Mouse (Mus musculus): ENCODE data around the gene Runx3. TPM values are rescaled to one million over a fixed set of nuclear protein-coding genes. Genes with fewer than 3 reads are reported as not detected.
A peak's percentile ranks its signal among the peaks of the same experiment; 100 is the strongest.

Gene Runx3
- polyA plus RNA-seq, 1 experiment from 2014 or later, result 0.57 TPM

- Histone ChIP-seq H3K9ac (ENCODE audit: low read length) (no peak overlapping the region), H3K9me3 (ENCODE audit: control insufficient read depth, low read length) (no peaks in the 10 kb centered on the region; the same call in 1 of the 2 replicates), H3K27ac (replicated peaks; ENCODE audit: low read depth, low read length) (no peak overlapping the region), H3K4me3 (ENCODE audit: low read depth, low read length) (no peak overlapping the region), H3K27me3 (ENCODE audit: control insufficient read depth, insufficient read depth, low read length) (no peaks in the 10 kb centered on the region), H3K4me1 (ENCODE audit: control insufficient read depth, insufficient read depth, low read length) (no peaks in the 10 kb centered on the region), H3K4me2 (ENCODE audit: low read depth, severe bottlenecking) (no peak overlapping the region), H3K36me3 (ENCODE audit: control insufficient read depth, insufficient read depth, low read length) (no peaks in the 10 kb centered on the region)
- no peak for DNase-seq (ENCODE audit: low spot score)
- ATAC-seq (ENCODE audit: insufficient number of reproducible peaks, low FRiP score, low TSS enrichment, low read depth), result no peak
- WGBS, result 84% methylated on average over 8 of the region's 8 CpGs
Measured at GRCm38 (mm10) chr4:135197857-135198256, 77.4 kb downstream of the Runx3 start.

GRCm38 (mm10) chr4:135201771-135202170 is 81.3 kb downstream of the Runx3 start:
- peaks cover 9% of the 10 kb centered on the region; the same call in 1 of the 2 replicates for H3K4me1 ChIP-seq (ENCODE audit: control insufficient read depth, insufficient read depth, low read length)
- DNase-seq (ENCODE audit: low spot score), result no peak
- no peaks in the 10 kb centered on the region for H3K36me3 ChIP-seq (ENCODE audit: control insufficient read depth, insufficient read depth, low read length)
- WGBS, result 86% methylated on average over 16 of the region's 16 CpGs
- no peak overlapping the region for H3K4me3 ChIP-seq (ENCODE audit: low read depth, low read length)
- no peak for ATAC-seq (ENCODE audit: insufficient number of reproducible peaks, low FRiP score, low TSS enrichment, low read depth)
- no peak overlapping the region for H3K4me2 ChIP-seq (ENCODE audit: low read depth, severe bottlenecking)
- no peaks in the 10 kb centered on the region; the same call in 1 of the 2 replicates for H3K9me3 ChIP-seq (ENCODE audit: control insufficient read depth, low read length)
- H3K27ac ChIP-seq (replicated peaks; ENCODE audit: low read depth, low read length), result no peak overlapping the region
- peaks cover 18% of the 10 kb centered on the region for H3K27me3 ChIP-seq (ENCODE audit: control insufficient read depth, insufficient read depth, low read length)
- no peak overlapping the region for H3K9ac ChIP-seq (ENCODE audit: low read length)

GRCm38 (mm10) chr4:135203279-135203678 is 82.8 kb downstream of the Runx3 start:
- Histone ChIP-seq H3K4me2 (ENCODE audit: low read depth, severe bottlenecking) (peak overlapping the region; percentile 48), H3K4me3 (ENCODE audit: low read depth, low read length) (peak overlapping the region; percentile 17; the same call in 1 of the 2 replicates), H3K36me3 (ENCODE audit: control insufficient read depth, insufficient read depth, low read length) (no peaks in the 10 kb centered on the region), H3K27ac (replicated peaks; ENCODE audit: low read depth, low read length) (no peak overlapping the region), H3K9me3 (ENCODE audit: control insufficient read depth, low read length) (no peaks in the 10 kb centered on the region; the same call in 1 of the 2 replicates), H3K27me3 (ENCODE audit: control insufficient read depth, insufficient read depth, low read length) (peaks cover 18% of the 10 kb centered on the region), H3K4me1 (ENCODE audit: control insufficient read depth, insufficient read depth, low read length) (peaks cover 9% of the 10 kb centered on the region; the same call in 1 of the 2 replicates), H3K9ac (ENCODE audit: low read length) (no peak overlapping the region; the same call in 1 of the 2 replicates)
- ATAC-seq (ENCODE audit: insufficient number of reproducible peaks, low FRiP score, low TSS enrichment, low read depth) (no peak), DNase-seq (ENCODE audit: low spot score) (peak; percentile 40)
- 11% methylated on average over 14 of the region's 14 CpGs for WGBS

DNA sequence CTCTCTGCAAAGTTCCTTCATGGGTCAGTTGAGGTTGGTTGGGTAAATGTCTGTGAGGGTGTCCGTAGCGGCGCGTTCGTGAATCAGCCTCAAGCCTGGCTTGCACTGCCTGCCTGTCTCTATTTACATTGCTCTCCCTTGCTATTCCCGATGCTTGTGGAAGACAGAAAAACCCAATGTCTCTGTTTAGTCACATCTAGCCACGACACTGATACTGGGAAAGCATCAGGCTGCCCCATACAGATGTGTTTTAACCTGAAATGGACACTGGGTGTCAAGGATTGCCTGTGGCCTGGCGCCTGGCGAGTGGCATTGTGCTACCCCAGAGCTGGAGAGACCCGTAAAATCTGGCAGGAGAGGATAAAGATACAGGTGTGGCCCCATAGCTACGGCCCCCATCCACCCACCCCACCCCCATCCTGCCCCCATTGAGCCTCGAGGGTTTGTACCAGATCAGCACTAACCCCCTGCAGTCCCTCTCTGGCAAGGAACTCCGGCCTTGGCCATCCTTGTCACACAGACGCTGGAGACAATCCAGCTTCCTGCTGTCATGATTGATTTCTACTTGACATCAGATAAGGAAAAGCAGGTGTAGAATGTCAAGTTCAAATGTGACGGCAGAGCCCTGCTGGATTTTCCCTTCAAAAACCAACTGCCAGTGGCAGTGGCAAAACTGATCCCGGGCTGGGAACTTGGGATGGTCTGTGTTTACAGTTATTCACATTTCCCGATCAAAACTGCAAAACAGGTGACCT is 83.5 kb downstream of the Runx3 start:
- Histone ChIP-seq H3K9ac (ENCODE audit: low read length) (no peak overlapping the region; the same call in 1 of the 2 replicates), H3K9me3 (ENCODE audit: control insufficient read depth, low read length) (no peaks in the 10 kb centered on the region; the same call in 1 of the 2 replicates), H3K4me2 (ENCODE audit: low read depth, severe bottlenecking) (peak overlapping the region; percentile 48), H3K27me3 (ENCODE audit: control insufficient read depth, insufficient read depth, low read length) (peaks cover 18% of the 10 kb centered on the region), H3K36me3 (ENCODE audit: control insufficient read depth, insufficient read depth, low read length) (no peaks in the 10 kb centered on the region), H3K4me1 (ENCODE audit: control insufficient read depth, insufficient read depth, low read length) (peaks cover 9% of the 10 kb centered on the region; the same call in 1 of the 2 replicates), H3K27ac (replicated peaks; ENCODE audit: low read depth, low read length) (no peak overlapping the region), H3K4me3 (ENCODE audit: low read depth, low read length) (no peak overlapping the region)
- no peak for DNase-seq (ENCODE audit: low spot score)
- ATAC-seq (ENCODE audit: insufficient number of reproducible peaks, low FRiP score, low TSS enrichment, low read depth), result no peak
- 14% methylated on average over 17 of the region's 17 CpGs for WGBS

GRCm38 (mm10) chr4:135204666-135205065 is 84.2 kb downstream of the Runx3 start:
- WGBS, result 57% methylated on average over 5 of the region's 5 CpGs
- no peaks in the 10 kb centered on the region for H3K36me3 ChIP-seq (ENCODE audit: control insufficient read depth, insufficient read depth, low read length)
- peaks cover 9% of the 10 kb centered on the region; the same call in 1 of the 2 replicates for H3K4me1 ChIP-seq (ENCODE audit: control insufficient read depth, insufficient read depth, low read length)
- H3K4me3 ChIP-seq (ENCODE audit: low read depth, low read length), result no peak overlapping the region
- peaks cover 18% of the 10 kb centered on the region for H3K27me3 ChIP-seq (ENCODE audit: control insufficient read depth, insufficient read depth, low read length)
- H3K9ac ChIP-seq (ENCODE audit: low read length), result no peak overlapping the region
- H3K9me3 ChIP-seq (ENCODE audit: control insufficient read depth, low read length), result no peaks in the 10 kb centered on the region; the same call in 1 of the 2 replicates
- DNase-seq (ENCODE audit: low spot score) (no peak), ATAC-seq (ENCODE audit: insufficient number of reproducible peaks, low FRiP score, low TSS enrichment, low read depth) (no peak)
- no peak overlapping the region for H3K4me2 ChIP-seq (ENCODE audit: low read depth, severe bottlenecking)
- H3K27ac ChIP-seq (replicated peaks; ENCODE audit: low read depth, low read length), result no peak overlapping the region

DNA sequence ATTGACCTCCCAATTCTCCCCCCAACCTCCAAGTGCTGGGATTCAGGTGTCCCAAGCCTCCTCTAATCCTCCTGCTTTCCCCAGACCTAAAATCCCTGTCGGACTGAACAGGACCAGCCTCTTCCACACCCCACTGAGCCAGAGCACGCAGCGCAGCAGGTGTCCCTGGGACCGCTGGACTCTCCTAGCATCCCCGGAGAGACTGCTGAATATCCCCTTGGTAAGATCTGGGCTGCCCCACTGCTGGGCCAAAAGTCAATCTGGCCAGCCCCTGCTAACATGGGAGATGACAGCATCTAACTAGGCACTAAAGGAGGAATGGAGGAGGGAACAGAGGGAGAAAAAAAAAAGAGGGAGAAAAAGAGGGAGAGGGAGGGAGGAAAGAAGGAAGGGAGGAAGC is 84.8 kb downstream of the Runx3 start:
- no peaks in the 10 kb centered on the region for H3K36me3 ChIP-seq (ENCODE audit: control insufficient read depth, insufficient read depth, low read length)
- H3K4me1 ChIP-seq (ENCODE audit: control insufficient read depth, insufficient read depth, low read length), result peaks cover 9% of the 10 kb centered on the region; the same call in 1 of the 2 replicates
- 16% methylated on average over 5 of the region's 5 CpGs for WGBS
- peaks cover 18% of the 10 kb centered on the region for H3K27me3 ChIP-seq (ENCODE audit: control insufficient read depth, insufficient read depth, low read length)
- no peak overlapping the region for H3K27ac ChIP-seq (replicated peaks; ENCODE audit: low read depth, low read length)
- no peak overlapping the region for H3K9ac ChIP-seq (ENCODE audit: low read length)
- DNase-seq (ENCODE audit: low spot score) (no peak), ATAC-seq (ENCODE audit: insufficient number of reproducible peaks, low FRiP score, low TSS enrichment, low read depth) (no peak)
- H3K9me3 ChIP-seq (ENCODE audit: control insufficient read depth, low read length), result no peaks in the 10 kb centered on the region; the same call in 1 of the 2 replicates
- H3K4me2 ChIP-seq (ENCODE audit: low read depth, severe bottlenecking), result no peak overlapping the region
- H3K4me3 ChIP-seq (ENCODE audit: low read depth, low read length), result no peak overlapping the region

DNA sequence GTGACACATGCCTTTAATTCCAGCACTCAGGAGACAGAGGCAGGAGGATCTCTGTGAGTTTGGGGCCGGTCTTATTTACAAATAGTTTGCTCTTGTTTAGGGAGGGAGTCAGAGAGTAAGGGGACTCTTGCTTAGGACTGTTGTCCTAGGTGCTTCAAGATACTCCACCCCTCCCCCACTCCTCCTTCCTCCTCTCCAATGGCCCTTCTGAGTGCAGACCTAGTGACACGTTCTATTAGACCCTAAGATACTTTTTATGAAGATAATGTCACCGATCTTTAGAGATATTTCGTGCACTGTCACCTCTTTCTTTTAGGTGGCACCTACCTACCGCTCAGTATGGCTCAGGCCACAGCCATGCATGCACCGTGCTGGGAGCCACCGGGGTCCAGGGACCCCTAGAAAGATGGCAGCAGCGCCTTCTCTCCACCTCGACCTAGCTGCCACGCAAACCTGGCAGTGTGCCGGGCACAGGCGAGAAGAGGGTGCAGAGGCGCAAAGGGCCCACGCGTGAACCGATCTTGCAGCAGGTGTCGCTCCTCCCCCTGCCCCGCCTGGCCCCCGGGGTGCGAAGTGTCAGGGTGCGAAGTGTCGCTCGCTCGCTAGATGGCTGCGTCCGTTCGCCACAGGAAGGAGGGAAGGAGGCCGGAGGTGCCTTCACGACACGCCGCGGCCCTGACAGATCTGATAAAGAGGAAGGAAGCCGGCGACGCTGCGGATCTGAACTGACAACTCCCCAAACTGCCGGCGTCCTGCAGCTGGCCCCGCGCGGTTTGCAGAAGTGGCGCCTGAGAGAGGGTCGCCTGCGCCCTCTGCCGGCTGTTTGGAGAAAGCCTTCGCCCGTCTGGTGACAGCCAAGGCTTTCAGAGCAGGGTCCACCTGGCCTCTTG is 85.5 kb downstream of the Runx3 start:
- Histone ChIP-seq H3K4me2 (ENCODE audit: low read depth, severe bottlenecking) (peak overlapping the region; percentile 60), H3K9ac (ENCODE audit: low read length) (peak overlapping the region; percentile 5; the same call in 1 of the 2 replicates), H3K4me3 (ENCODE audit: low read depth, low read length) (peak overlapping the region; percentile 26), H3K27ac (replicated peaks; ENCODE audit: low read depth, low read length) (no peak overlapping the region), H3K27me3 (ENCODE audit: control insufficient read depth, insufficient read depth, low read length) (peaks cover 18% of the 10 kb centered on the region), H3K36me3 (ENCODE audit: control insufficient read depth, insufficient read depth, low read length) (no peaks in the 10 kb centered on the region), H3K9me3 (ENCODE audit: control insufficient read depth, low read length) (no peaks in the 10 kb centered on the region; the same call in 1 of the 2 replicates), H3K4me1 (ENCODE audit: control insufficient read depth, insufficient read depth, low read length) (peaks cover 9% of the 10 kb centered on the region; the same call in 1 of the 2 replicates)
- DNase-seq (ENCODE audit: low spot score) (peak; percentile 93), ATAC-seq (ENCODE audit: insufficient number of reproducible peaks, low FRiP score, low TSS enrichment, low read depth) (peak; percentile 62; the same call in 1 of the 2 replicates)
- WGBS, result 2% methylated on average over 47 of the region's 47 CpGs

DNA sequence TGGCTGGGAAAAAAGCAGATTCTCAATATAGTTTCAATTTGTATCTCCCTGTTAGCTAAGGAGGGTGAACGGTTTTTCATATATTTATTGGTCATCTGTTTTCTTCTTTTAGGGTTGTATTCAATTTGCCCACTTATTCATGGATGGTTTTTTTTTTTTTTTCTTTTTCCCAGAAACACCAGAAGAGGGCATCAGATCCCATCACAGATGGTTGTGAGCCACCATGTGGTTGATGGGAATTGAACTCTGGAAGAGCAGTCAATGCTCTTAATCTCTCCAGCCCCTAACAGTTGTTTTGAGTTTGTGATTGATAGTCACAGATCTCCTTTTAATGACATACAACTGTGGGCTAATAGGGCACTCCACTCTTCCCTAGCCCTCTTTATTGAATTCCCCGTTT is 89.4 kb downstream of the Runx3 start:
- Histone ChIP-seq H3K4me2 (ENCODE audit: low read depth, severe bottlenecking) (no peak overlapping the region), H3K4me3 (ENCODE audit: low read depth, low read length) (no peak overlapping the region), H3K36me3 (ENCODE audit: control insufficient read depth, insufficient read depth, low read length) (no peaks in the 10 kb centered on the region), H3K9me3 (ENCODE audit: control insufficient read depth, low read length) (no peaks in the 10 kb centered on the region; the same call in 1 of the 2 replicates), H3K9ac (ENCODE audit: low read length) (no peak overlapping the region), H3K27ac (replicated peaks; ENCODE audit: low read depth, low read length) (no peak overlapping the region), H3K4me1 (ENCODE audit: control insufficient read depth, insufficient read depth, low read length) (peaks cover 3% of the 10 kb centered on the region; the same call in 1 of the 2 replicates), H3K27me3 (ENCODE audit: control insufficient read depth, insufficient read depth, low read length) (peaks cover 12% of the 10 kb centered on the region)
- ATAC-seq (ENCODE audit: insufficient number of reproducible peaks, low FRiP score, low TSS enrichment, low read depth) (no peak), DNase-seq (ENCODE audit: low spot score) (no peak)
- 71% methylated on average over 2 of the region's 2 CpGs for WGBS
